Mouse (Mus musculus) right cerebral cortex, adult 2 months (tissue): Measurements from ENCODE around the gene A630073D07Rik.
"Not testable (repeated sequence)": the region's sequence is repeated elsewhere in the genome, so short reads cannot be mapped to it uniquely, and the experiment has no call there.

Experiments
- DNase-seq, 2 experiments: peaks; one replicate each; pipeline ENCODE4 v3.0.0; 2021 to 2022; ENCODE audit warnings: low spot score in 2 of 2

A630073D07Rik gene

DNA sequence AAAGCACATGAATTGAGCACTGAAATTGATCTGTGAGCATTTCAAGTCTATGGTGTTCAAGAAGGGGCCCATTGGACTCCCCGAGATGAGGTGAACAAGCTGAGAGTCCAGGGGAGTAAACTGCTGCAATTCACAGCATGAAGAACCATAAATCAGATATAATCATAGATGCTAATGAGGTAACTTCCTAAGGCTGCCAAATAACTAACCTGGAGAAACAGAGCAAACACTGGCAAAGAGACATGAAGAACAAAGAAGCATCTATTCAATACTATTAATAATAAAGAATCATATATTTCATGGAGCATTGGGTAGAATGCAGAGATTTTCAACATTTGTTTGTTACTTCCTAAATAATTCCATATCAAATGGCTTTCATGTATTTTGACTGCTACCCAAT is at the start of gene A630073D07Rik:
A630073D07Rik (minus strand) TSS at position 101 of the 400 bp plus-strand sequence.
- no peak for DNase-seq

DNA sequence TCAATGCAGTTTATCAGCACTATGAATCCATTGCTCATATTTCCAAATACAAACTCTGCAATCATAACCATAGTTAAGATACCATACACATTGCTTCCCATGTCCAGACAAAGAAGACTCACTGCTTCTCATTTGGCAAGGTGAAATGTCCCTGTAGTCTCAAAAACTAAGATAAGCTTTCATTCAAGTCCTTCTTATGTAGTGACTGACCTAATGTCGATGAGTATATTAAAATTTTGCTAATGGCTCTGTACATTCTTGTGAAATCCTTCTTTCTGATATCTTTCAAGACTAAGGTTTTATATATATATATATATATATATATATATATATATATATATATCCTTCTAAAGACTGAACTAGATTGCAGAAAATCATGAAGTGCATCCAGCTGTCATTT is 49.6 kb upstream of the A630073D07Rik start, which contains the start of gene Tas2r121:
Tas2r121 (minus strand) TSS at position 101 of the 400 bp plus-strand sequence.
- no peak for DNase-seq

DNA sequence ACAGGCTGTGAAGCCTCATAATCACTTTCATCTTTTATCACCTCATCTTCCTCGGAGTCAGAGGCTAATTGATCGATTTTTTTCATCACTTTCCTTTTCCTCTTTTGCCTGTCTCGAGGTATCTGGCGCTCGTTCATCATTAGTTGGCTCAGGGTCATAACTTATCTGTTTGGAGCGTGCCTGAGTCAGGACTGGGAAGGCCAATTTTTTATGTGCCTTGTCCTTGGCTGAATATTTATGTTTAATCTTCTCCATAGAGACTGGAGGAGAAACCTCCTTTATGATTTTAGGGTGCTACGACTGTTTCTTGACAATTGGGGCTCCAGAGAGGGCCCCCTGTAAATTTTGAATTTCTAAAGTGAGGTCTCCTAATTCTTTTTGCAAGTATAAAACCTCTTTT is 40.3 kb upstream of the A630073D07Rik start:
- not testable (repeated sequence) for DNase-seq

DNA sequence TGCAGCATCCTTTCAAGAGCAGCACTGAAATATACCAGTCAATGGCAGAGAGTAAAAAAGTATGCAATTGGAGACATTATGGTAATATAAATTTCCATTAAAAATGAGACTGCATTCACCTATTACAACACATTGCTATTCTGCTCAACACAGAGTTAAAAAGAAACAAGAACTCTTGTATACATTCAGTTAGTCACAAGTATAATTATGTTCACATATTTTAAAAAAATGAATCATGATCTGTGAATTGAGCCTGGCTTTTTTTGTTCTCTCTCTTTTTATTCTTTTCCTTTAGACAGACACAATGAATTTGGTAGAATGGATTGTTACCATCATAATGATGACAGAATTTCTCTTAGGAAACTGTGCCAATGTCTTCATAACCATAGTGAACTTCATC is 5.3 kb upstream of the A630073D07Rik start, which contains the start of gene Tas2r120:
Tas2r120 (plus strand) TSS at position 301 of the 400 bp plus-strand sequence.
- DNase-seq = no peak

DNA sequence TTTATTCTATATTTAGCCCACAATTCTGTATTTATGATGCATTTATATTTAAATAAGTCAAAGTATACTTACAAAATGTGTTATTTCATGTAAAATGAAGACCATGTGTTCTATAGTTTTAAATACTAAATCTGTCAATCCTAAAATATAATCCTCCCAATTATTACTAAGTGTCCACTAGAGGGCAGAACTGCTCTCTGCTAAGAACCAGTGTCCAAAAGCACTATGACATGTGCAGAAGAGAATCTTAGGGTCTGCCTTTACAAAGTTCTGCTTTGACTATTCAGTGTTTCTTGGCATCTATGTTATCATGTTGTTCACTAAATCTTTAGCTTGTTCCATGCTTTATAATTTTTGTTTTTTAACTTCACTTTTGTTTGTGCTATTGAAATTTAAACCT is 1.9 kb downstream of the A630073D07Rik start:
- DNase-seq = no peak

DNA sequence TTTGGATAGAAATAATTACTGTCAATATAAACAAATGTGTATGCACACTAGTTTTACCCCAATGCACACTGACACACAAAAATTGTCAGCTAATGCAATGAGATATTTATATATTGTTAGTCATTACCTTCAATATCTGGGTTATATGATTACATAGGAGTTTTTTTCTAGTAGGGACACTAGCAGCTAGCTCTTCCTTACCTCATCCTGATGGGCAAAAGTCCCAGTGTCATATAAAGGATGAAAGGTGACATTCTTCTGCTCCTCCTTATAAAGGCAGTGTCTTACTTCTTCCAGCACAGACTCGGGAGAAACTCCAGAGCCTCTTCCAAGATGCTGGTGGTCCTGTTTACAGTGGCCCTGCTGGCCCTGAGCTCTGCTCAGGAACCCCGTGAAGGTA is 55.7 kb downstream of the A630073D07Rik start, which contains the start of gene Prp2:
Prp2 (plus strand) TSS at position 301 of the 400 bp plus-strand sequence.
- not testable (repeated sequence) for DNase-seq
